Mouse (Mus musculus): Measurements from ENCODE around the gene Agap1.

- no peak for TF ChIP-seq CTCF (IDR thresholded peaks at IDR 0.05; ENCODE audit: low read depth)
- TF ChIP-seq EP300 (optimal IDR thresholded peaks at IDR 0.05) = no peak
Measured at GRCm38 (mm10) chr1:89746171-89746570, 291.6 kb downstream of the Agap1 start.

All from stomach, postnatal 0 days (tissue).